Mouse (Mus musculus) thymus, adult 2 months (tissue): ENCODE data around the gene Cacna2d3. TPM values are rescaled to one million over a fixed set of nuclear protein-coding genes. Genes with fewer than 3 reads are reported as not detected.

ENCODE experiments used
- DNase-seq: peaks from one replicate; pipeline ENCODE4 v3.0.0; 2021
- H3K27ac ChIP-seq: fragments of 200-500 bp; 2 replicates; pipeline ENCODE4 v1.5.1; 2012; ENCODE audit warnings: low read length, control low read depth; ENCODE audit not compliant: control insufficient read depth, insufficient read depth
- H3K27me3 ChIP-seq: fragments of 200-500 bp; 2 replicates; pipeline ENCODE4 v1.6.1; 2012; ENCODE audit warnings: mild to moderate bottlenecking, low read length, moderate library complexity, mixed read lengths; ENCODE audit not compliant: control insufficient read depth, insufficient read depth
- H3K36me3 ChIP-seq: fragments of 200-500 bp; 2 replicates; pipeline ENCODE4 v1.6.1; 2012; ENCODE audit warnings: mild to moderate bottlenecking, low read length, moderate library complexity; ENCODE audit not compliant: control insufficient read depth, insufficient read depth
- H3K4me1 ChIP-seq: fragments of 200-500 bp; replicated peaks from 2 replicates; pipeline ENCODE4 v1.6.1; 2012; ENCODE audit warnings: low read length; ENCODE audit not compliant: control insufficient read depth, insufficient read depth
- H3K4me3 ChIP-seq: fragments of 200-500 bp; 2 replicates; pipeline ENCODE4 v1.5.1; 2012; ENCODE audit warnings: mild to moderate bottlenecking, low read length, control low read depth, moderate library complexity; ENCODE audit not compliant: control insufficient read depth, insufficient read depth
- CTCF ChIP-seq: fragments of 200-500 bp; IDR thresholded peaks from 2 replicates; pipeline ENCODE4 v1.5.1; 2012; ENCODE audit warnings: mild to moderate bottlenecking, control low read depth, low read length, moderate library complexity, borderline replicate concordance; ENCODE audit not compliant: control insufficient read depth, poor library complexity, insufficient read depth; ENCODE audit errors: extremely low read depth
- POLR2A ChIP-seq: fragments of 200-500 bp; IDR thresholded peaks from 2 replicates; pipeline ENCODE4 v1.6.1; 2012; ENCODE audit warnings: mild to moderate bottlenecking, low read length, control low read depth, moderate library complexity; ENCODE audit not compliant: control insufficient read depth, poor library complexity, insufficient read depth; ENCODE audit errors: extremely low read depth
- WGBS: fragments of 180-500 bp; shearing (Covaris S2); methylation state at CpG from one replicate; pipeline ENCODE4 v1.1.7; 2018; 5-methylcytosine and 5-hydroxymethylcytosine counted together
- polyA plus RNA-seq: library from polyadenylated mRNA; depleted of rRNA; stranded (reverse); fragments of >200 nt; gene quantifications from 2 replicates; pipeline ENCODE4 v1.2.3, GENCODE M21; 2012

The Cacna2d3 gene
- polyA plus RNA-seq, 1 experiment, result 0.08 TPM

- WGBS, result 93% methylated on average over 5 of the region's 5 CpGs
- Histone ChIP-seq H3K36me3 (no peaks in the 10 kb centered on the region), H3K4me3 (no peak overlapping the region), H3K27me3 (no peaks in the 10 kb centered on the region), H3K4me1 (no peaks in the 10 kb centered on the region), H3K27ac (no peak overlapping the region)
- TF ChIP-seq CTCF, result no peak
- TF ChIP-seq POLR2A, result no peak
- no peak for DNase-seq
Measured at GRCm38 (mm10) chr14:29324430-29324782, 397.3 kb downstream of the Cacna2d3 start.

- WGBS, result 88% methylated on average over 9 of the region's 9 CpGs
- no peak for TF ChIP-seq POLR2A
- TF ChIP-seq CTCF, result no peak
- no peak for DNase-seq
- Histone ChIP-seq H3K36me3 (no peaks in the 10 kb centered on the region), H3K27ac (no peak overlapping the region), H3K27me3 (no peaks in the 10 kb centered on the region), H3K4me3 (no peak overlapping the region), H3K4me1 (no peaks in the 10 kb centered on the region)
Measured at GRCm38 (mm10) chr14:29323718-29324429, 397.8 kb downstream of the Cacna2d3 start.

GRCm38 (mm10) chr14:29313431-29313830 lies 408.2 kb downstream of the Cacna2d3 start:
- no peaks in the 10 kb centered on the region for H3K27me3 ChIP-seq
- TF ChIP-seq CTCF, result no peak
- TF ChIP-seq POLR2A, result no peak
- WGBS, result 84% methylated on average over 2 of the region's 2 CpGs
- no peak overlapping the region for H3K27ac ChIP-seq
- no peaks in the 10 kb centered on the region for H3K4me1 ChIP-seq
- no peaks in the 10 kb centered on the region for H3K36me3 ChIP-seq
- DNase-seq, result no peak
- H3K4me3 ChIP-seq, result no peak overlapping the region

GRCm38 (mm10) chr14:29305623-29306022 lies 416.0 kb downstream of the Cacna2d3 start:
- DNase-seq, result no peak
- Histone ChIP-seq H3K27me3 (no peaks in the 10 kb centered on the region), H3K36me3 (no peaks in the 10 kb centered on the region), H3K27ac (no peak overlapping the region), H3K4me1 (no peaks in the 10 kb centered on the region), H3K4me3 (no peak overlapping the region)
- 91% methylated on average over 9 of the region's 9 CpGs for WGBS
- TF ChIP-seq CTCF, result no peak
- TF ChIP-seq POLR2A, result no peak

GRCm38 (mm10) chr14:29296185-29296754 lies 425.4 kb downstream of the Cacna2d3 start:
- no peaks in the 10 kb centered on the region for H3K27me3 ChIP-seq
- H3K27ac ChIP-seq, result no peak overlapping the region
- no peak for DNase-seq
- 92% methylated on average over 2 of the region's 2 CpGs for WGBS
- no peak overlapping the region for H3K4me3 ChIP-seq
- H3K36me3 ChIP-seq, result no peaks in the 10 kb centered on the region
- TF ChIP-seq CTCF, result no peak
- TF ChIP-seq POLR2A, result no peak
- H3K4me1 ChIP-seq, result no peaks in the 10 kb centered on the region

GRCm38 (mm10) chr14:29278901-29279300 lies 442.8 kb downstream of the Cacna2d3 start:
- Histone ChIP-seq H3K27ac (no peak overlapping the region), H3K27me3 (no peaks in the 10 kb centered on the region), H3K4me1 (no peaks in the 10 kb centered on the region), H3K4me3 (no peak overlapping the region), H3K36me3 (no peaks in the 10 kb centered on the region)
- WGBS, result 88% methylated on average over 1 of the region's 1 CpGs
- DNase-seq, result no peak
- no peak for TF ChIP-seq POLR2A
